Mouse (Mus musculus) common myeloid progenitor, adult 5-6 weeks (primary cell): ENCODE data around the gene Ddx5. TPM values are rescaled to one million over a fixed set of nuclear protein-coding genes. Genes with fewer than 3 reads are reported as not detected.
"Not testable (repeated sequence)": the region's sequence is repeated elsewhere in the genome, so short reads cannot be mapped to it uniquely, and the experiment has no call there.

ENCODE experiments used
- ATAC-seq: replicated peaks from 2 replicates; pipeline ENCODE4 v1.8.0; 2016; ENCODE audit warnings: low read depth, mild to moderate bottlenecking, moderate TSS enrichment, inconsistent platforms; ENCODE audit not compliant: poor library complexity, severe bottlenecking
- total RNA-seq: library from RNA; stranded (forward); fragments of 200-1000, 187-1606 nt; gene quantifications from 2 replicates; pipeline ENCODE4 v1.2.3, GENCODE M21; 2017

Gene Ddx5
- total RNA-seq, 1 experiment from 2014 or later = 1,558 TPM

- no peak for ATAC-seq
Observed at GRCm38 (mm10) chr11:106793846-106794245, 4.9 kb upstream of the Ddx5 start.

- ATAC-seq = no peak
Observed at GRCm38 (mm10) chr11:106789649-106790048, 664 bp upstream of the Ddx5 start.

- ATAC-seq = peak; percentile 51
Observed at GRCm38 (mm10) chr11:106788026-106788774, 785 bp downstream of the Ddx5 start.

GRCm38 (mm10) chr11:106787131-106788025, 1.6 kb downstream of the Ddx5 start:
- ATAC-seq = peak; percentile 16; the same call in 1 of the 2 replicates

- no peak for ATAC-seq
Observed at GRCm38 (mm10) chr11:106785043-106785442, 3.9 kb downstream of the Ddx5 start.

- no peak for ATAC-seq
Observed at GRCm38 (mm10) chr11:106784476-106784875, 4.5 kb downstream of the Ddx5 start.

- no peak for ATAC-seq
Observed at GRCm38 (mm10) chr11:106782841-106783764, 5.9 kb downstream of the Ddx5 start.

GRCm38 (mm10) chr11:106782271-106782670, 6.7 kb downstream of the Ddx5 start:
- not testable (repeated sequence) for ATAC-seq

GRCm38 (mm10) chr11:106780590-106781220, 8.3 kb downstream of the Ddx5 start:
- no peak for ATAC-seq

GRCm38 (mm10) chr11:106780089-106780425, 8.9 kb downstream of the Ddx5 start:
- ATAC-seq = no peak

- peak; percentile 80 for ATAC-seq
Observed at GRCm38 (mm10) chr11:106779388-106780088, 9.4 kb downstream of the Ddx5 start, which contains the start of gene Polg2. TSS of gene Polg2 (minus strand) at chr11:106779537.

- ATAC-seq = peak; percentile 2
Observed at GRCm38 (mm10) chr11:106778589-106779387, 10.2 kb downstream of the Ddx5 start.

GRCm38 (mm10) chr11:106778132-106778531, 10.9 kb downstream of the Ddx5 start:
- no peak for ATAC-seq

- ATAC-seq = no peak
Observed at GRCm38 (mm10) chr11:106777395-106777794, 11.6 kb downstream of the Ddx5 start.

- ATAC-seq = no peak
Observed at GRCm38 (mm10) chr11:106776960-106777359, 12.0 kb downstream of the Ddx5 start.

GRCm38 (mm10) chr11:106773061-106773460, 15.9 kb downstream of the Ddx5 start:
- no peak for ATAC-seq

GRCm38 (mm10) chr11:106770195-106770974, 18.6 kb downstream of the Ddx5 start:
- ATAC-seq = peak; percentile 59
